Mouse (Mus musculus) kidney, adult 8-10 months (tissue): Measurements from ENCODE around the gene Eif2b4.
A peak's percentile ranks its signal among the peaks of the same experiment; 100 is the strongest.

Experiments
- DNase-seq, 2 experiments: peaks; one replicate each; pipeline ENCODE4 v3.0.0; 2022

Gene Eif2b4

DNA sequence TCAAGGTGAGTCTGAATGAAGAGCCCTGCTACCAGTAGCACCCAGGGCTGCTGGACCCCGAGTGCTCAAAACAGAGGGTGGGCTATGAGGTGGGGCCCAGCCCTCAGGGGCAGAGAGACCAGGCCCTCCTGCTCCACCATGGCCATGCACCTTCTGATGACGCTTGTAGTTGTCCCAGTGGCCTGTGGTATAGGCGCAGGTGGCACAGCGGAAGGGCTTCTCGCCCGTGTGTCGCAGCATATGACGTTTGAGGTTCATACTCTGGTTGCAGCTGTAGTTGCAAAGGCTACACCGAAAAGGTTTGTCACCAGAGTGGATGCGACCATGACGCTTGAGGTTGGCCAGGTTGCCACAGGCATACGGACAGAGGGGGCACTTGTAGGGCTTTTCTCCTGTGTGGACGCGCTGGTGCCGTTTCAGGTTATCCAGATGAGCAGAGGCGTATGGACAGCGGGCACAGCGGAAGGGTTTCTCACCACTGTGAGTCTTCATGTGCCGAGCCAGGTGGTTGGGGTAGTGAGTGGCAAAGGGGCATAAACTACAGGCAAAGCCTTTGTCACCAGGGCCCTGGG, 6.2 kb upstream of the Eif2b4 start:
- DNase-seq = no peak

DNA sequence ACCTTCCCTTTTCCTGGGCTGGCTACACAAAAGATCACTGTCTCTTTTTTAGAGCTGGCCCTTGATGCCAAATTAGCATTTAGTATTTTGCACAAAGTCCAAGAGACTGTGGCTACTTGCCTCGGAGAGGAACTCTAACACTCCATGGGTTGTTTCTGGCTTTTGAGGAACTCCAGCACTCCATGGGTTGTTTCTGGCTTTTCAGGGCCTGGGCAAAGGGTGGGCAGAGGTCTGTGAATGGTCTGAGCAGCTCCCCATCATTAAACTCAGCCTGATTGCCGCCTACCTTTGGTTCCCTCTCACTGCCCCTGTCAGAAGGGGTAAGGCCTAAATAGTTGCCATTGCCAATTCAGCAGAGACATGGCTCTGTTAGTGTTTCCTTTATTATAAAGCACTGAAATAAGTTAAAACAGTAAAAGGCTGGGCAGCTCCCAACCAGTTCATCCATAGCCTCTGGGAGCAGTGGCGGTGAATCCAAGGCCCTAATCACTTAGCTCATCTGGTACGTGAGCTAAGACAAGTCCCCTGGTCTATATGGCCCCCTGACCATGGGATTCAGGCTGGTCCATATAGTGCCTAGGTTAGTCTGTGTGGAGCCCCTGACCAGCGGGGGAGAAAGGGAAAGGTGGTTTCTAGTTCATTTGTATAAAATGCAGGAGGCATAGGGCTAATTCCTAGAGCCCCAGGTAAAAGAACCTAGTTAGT, 5.5 kb upstream of the Eif2b4 start:
- no peak for DNase-seq

DNA sequence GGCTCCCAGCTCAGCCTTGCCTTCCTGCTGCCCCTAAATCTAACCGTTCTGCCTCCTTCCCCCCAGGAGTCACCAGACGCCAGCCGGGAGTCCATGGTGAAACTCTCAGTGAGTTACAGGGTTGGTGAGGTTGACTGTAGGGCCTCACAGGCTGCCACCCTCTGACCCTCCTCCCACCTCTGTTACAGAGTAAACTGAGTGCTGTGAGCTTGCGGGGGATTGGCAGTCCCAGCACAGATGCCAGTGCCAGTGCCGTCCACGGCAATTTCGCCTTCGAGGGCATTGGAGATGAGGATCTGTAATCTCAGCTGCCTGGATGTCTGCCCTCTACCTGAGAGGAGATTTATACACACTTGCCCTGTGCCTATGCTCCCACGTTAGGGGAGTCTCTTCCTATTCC, 4.9 kb upstream of the Eif2b4 start:
- DNase-seq = no peak

DNA sequence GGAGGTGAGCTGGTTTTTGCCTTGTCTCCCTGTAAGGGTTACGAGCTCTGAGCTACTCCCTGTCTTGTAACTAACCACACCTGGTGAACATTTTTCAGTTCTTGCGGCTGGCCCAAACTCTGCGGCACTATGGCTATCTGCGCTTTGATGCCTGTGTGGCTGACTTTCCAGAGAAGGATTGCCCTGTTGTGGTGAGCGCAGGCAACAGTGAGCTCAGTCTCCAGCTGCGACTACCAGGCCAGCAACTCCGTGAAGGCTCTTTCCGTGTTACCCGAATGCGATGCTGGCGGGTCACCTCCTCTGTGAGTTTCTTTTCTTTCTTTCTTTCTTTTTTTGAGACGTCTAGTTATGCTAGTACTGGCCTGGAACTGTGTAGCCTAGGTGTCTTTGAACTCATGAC, 3.8 kb upstream of the Eif2b4 start:
- no peak for DNase-seq

DNA sequence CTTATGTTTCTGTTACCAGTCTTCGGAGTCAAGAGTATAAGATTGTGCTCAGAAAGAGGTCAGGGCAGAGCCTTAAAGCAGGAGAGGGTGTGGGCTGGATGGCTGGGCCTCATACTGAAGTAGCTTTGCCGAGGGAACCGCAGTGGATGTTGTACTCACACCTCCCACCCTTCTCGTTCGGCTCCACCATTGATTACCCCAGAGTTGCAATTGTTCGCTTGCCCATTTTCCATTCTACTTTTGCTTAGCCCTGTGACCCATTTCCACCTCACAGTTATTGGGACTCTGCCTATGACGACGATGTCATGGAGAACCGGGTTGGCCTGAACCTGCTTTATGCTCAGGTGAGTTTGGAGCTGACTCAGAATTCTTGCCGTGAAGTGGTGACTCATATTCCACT, 3.0 kb upstream of the Eif2b4 start:
- DNase-seq = no peak

DNA sequence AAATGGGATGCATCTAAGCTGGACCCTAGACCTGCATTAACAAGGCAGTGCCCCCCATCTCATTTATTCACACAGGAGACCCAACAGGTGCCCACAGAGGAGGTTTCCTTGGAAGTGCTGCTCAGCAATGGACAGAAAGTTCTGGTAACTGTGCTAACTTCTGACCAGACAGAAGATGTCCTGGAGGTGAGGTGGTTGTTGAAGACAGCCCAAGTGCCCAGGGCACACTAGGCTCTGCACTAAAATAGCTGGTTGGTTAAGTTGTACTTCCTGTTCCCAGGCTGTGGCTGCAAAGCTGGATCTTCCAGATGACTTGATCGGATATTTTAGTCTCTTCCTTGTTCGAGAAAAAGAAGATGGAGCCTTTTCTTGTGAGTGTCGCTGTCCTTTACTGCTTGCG, 2.4 kb upstream of the Eif2b4 start:
- DNase-seq = no peak

- DNase-seq = no peak
Observed at GRCm38 (mm10) chr5:31194486-31195485, 1.6 kb upstream of the Eif2b4 start.

- DNase-seq = no peak
Observed at GRCm38 (mm10) chr5:31193631-31194281, 526 bp upstream of the Eif2b4 start.

DNA sequence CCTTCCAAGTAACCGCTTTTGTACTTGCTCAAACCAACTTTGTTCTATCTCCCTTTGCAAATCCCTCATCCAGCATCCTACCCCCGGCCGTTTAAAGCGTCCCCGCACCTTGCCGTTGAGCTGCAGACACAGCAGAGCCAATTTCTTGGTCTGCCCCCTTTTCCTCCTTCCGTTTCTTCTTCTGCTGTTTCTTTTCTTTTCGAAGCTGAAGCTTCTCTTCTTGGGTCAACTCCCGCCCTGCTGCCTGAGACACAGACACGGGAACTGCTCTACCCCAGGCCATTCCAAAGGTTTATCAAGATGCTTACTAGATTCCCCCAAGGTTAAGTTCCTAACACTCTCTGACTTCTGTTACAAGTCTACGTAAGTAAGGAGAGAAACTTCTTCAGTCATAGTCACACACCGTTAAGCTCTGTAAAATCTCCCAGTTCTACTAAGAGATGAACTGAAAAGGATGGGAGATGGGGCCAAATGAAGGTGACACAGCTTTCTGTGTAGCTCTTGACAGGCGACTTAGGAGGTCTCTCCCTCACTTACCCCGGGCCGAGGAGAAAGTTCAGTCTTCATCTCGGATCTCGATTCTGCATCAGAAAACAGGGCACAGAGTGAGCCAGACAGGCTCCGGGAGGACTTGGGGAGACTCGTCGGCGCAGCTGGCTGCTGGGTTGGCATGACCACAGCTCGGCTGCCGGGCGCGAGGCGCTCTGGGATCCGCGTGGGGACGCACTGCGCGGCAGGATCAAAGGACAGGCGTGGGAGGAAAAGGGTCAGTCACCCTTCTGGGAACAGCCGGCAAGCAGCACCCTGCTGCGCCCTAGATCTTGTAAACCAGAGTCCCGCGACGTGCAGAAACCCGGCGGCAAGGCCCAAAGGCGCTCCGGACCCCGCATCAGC, 938 bp downstream of the Eif2b4 start:
- DNase-seq = no peak

- DNase-seq = no peak
Observed at GRCm38 (mm10) chr5:31190201-31190600, 3.0 kb downstream of the Eif2b4 start.

DNA sequence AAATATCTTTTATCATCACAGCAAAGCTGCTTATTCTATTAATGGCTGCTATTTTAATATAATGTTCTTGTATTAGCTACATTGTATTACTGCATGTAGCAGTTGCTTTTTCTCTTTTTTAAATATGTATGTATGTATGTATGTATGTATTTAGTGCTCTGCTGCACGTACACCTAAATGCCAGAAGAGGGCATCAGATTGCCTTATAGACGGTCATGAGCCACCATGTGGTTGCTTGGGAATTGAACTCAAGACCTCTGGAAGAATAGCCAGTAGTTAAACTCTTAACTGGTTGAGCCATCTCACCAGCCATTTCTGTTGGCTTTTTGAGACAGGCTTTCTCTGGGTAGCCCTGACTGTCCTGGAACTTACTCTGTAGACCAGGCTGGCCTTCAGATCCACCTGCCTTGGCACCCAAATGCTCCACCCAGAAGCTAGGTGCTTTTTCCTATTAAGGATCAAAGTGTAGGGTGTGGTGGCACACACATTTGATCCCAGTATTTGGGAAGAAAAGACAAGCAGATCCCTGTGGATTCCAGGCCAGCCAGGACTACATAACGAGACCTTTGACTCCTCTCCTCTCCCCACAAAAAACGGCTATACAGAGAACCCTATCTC, 4.9 kb downstream of the Eif2b4 start:
- no peak for DNase-seq

DNA sequence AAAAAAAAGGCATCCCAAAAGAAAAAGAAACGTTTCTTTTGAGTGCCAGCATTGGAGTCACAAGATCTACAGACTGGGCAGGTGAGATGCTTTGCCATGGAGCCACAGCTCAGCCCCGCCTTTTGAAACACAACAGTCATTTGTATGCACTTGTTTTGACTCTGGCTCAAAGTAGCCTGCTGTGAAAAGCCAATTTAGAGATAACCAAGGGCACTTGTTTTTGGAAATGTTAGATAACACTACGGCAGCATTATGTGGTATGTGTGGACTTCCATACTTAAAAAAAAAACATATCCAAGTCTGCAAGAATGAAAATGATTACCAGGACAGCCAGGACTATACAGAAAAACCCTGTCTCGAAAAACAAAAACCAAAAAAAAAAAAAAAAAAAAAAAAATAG, 9.6 kb downstream of the Eif2b4 start:
- DNase-seq = no peak

DNA sequence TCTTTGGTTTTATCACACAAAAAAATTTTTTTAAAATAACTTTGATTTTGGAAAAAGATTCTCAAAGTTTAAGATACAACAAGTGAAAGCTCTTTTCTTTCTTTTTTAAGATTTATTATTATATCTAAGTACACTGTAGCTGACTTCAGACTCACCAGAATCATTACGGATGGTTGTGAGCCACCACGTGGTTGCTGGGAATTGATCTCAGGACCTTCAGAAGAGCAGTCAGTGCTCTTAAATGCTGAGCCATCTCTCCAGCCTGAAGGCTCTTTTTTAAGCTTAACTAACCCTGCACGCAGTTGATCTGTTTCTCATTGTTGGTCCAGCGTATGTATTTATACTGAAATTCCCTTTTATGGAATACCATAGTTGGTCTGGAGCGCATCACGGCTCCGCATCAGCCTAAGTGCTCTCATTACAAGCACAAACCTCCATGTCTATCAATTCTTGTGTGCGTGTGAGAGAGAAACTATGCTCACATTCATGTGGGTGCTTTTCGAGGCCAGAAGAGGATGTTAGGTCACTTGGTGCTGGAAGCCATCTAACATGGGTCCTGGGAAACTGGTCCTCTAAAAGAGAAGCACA, 12.0 kb downstream of the Eif2b4 start:
- no peak for DNase-seq

GRCm38 (mm10) chr5:31179766-31180630, 13.2 kb downstream of the Eif2b4 start, which contains the start of the genes Gm29609 and Gtf3c2:
Gene Gm29609, minus strand, starts transcription at chr5:31179911.
Gene Gtf3c2, minus strand, starts transcription at chr5:31180144.
- peak; percentile 95 to 96 for DNase-seq

DNA sequence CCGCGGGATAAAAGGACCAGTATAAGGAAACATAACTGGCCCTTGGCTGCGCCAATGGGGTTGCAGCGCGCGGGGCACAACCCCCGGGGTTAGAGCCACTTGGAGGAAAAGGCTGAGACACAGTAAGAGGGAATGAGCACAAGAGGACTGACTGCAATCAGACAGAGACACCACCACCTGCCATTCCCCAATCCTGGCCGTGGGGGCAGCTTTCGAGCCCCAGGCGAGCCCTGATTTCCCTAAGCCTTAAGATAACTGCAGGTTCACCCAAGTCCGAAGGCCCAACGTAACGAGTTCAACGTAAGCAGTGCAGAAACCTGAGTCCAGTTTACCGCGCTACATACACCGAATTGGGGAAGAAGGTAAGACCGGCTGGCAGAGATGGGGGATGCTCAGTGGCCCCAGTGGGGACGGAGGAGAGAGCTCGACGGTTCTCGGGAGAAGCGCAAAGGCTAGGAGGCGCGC, 13.9 kb downstream of the Eif2b4 start:
- peak in 1 of 2 experiments; percentile 36 for DNase-seq

GRCm38 (mm10) chr5:31168630-31169029, 24.6 kb downstream of the Eif2b4 start:
- no peak for DNase-seq

DNA sequence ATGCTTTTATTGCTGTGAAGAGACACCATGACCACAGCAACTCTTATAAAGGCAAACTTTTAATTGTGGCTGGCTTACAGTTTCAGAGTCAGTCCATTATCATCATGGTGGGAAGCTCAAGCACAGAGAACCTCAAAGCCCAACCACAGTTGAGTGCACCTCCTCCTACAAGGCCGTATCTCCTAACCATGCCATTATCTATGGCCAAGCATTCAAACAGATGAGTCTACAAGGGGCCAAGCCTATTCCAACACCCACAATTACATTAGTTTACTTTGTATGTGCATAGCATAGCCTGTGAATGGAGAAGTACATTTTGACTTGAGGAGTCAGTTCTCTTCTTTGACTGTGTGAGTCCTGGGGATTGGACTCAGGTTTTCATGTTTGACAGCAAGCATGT, 28.4 kb downstream of the Eif2b4 start:
- DNase-seq = no peak

DNA sequence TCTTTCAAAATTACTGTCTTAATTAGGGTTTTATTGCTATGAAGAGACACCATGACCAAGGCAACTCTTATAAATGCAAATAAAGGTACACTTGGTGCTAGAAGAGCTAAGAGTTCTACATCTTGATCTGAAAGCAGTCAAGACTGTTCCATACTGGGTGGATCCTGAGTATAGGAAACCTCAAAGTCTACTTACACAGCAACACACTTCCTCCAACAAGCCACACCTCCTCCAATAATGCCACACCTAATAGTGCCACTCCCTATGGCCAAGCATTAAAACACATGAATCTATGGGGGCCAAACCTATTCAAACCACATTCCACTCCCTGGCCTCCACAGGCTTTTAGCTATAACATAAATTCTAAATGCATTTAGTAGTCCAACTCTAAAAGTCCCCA, 30.8 kb downstream of the Eif2b4 start:
- DNase-seq = no peak

DNA sequence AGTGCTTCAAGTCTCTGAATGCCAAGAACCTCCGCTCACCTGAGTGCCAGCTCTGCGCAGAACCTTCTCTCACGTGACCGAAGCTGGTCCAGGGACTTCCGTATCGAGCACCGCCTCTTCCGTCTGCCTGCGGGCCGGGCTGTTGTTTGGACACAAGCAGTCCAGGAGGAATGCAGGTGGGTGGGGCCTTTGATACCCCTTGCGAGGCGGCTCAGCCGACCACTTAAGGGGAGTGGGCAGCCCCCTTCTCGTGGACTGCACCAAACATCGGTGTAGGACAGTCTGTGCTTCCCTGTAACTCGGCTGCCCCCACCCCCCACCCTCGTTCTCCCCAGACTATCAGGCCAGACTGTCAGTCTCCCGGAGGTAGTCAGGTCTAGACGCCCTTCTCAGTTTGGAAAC, 39.1 kb downstream of the Eif2b4 start, which contains the start of gene Mpv17:
Gene Mpv17 (minus strand): TSS at position 100 of the 402 bp plus-strand sequence.
- peak; percentile 90 to 93 for DNase-seq
